Mouse (Mus musculus) stomach, embryonic 16.5 days (tissue): ENCODE measurements at regions not wholly inside any gene's neighbourhood (a gene's known extent, or its start where the extent isn't known, plus 50 kb on each side); places are given as distances from the start of the nearest gene placed in this dataset.

Experiments
- ATAC-seq: fragments of 200-750 bp; cut with Nextera tagmentation; 2 replicates; pipeline ENCODE4 v1.8.0; 2017; ENCODE audit warnings: moderate number of reproducible peaks, moderate TSS enrichment; ENCODE audit not compliant: insufficient read depth, low FRiP score
- H3K27ac ChIP-seq: fragments of 300-500 bp; sonication (generic); 2 replicates; pipeline ENCODE4 v1.5.1; 2014; ENCODE audit warnings: low read length
- H3K27me3 ChIP-seq: fragments of 300-500 bp; sonication (generic); 2 replicates; pipeline ENCODE4 v1.6.1; 2014; ENCODE audit warnings: low read length, control low read depth, mixed read lengths; ENCODE audit not compliant: control insufficient read depth, insufficient read depth
- H3K36me3 ChIP-seq: fragments of 300-500 bp; sonication (generic); 2 replicates; pipeline ENCODE4 v1.6.1; 2014; ENCODE audit warnings: low read length; ENCODE audit not compliant: control insufficient read depth, insufficient read depth
- H3K4me1 ChIP-seq: fragments of 300-500 bp; sonication (generic); 2 replicates; pipeline ENCODE4 v1.6.1; 2014; ENCODE audit warnings: low read length, control low read depth, mixed read lengths; ENCODE audit not compliant: control insufficient read depth, insufficient read depth
- H3K4me2 ChIP-seq: fragments of 300-500 bp; sonication (generic); 2 replicates; pipeline ENCODE4 v1.6.1; 2014; ENCODE audit warnings: low read depth, low read length, mixed read lengths
- H3K4me3 ChIP-seq: fragments of 300-500 bp; sonication (generic); replicated peaks from 2 replicates; pipeline ENCODE4 v1.5.1; 2014; ENCODE audit warnings: mild to moderate bottlenecking, low read length
- H3K9ac ChIP-seq: fragments of 300-500 bp; sonication (generic); 2 replicates; pipeline ENCODE4 v1.6.1; 2014; ENCODE audit warnings: low read length
- H3K9me3 ChIP-seq: fragments of 300-500 bp; sonication (generic); replicated peaks from 2 replicates; pipeline ENCODE4 v1.6.1; 2016; ENCODE audit warnings: low read length, control low read depth; ENCODE audit not compliant: control insufficient read depth
- WGBS: fragments of 180-500 bp; shearing (Covaris S2); extraction: QIAGEN DNeasy Blood & Tissue Kit; methylation state at CpG from one replicate; pipeline ENCODE4 v1.1.7; 2014; 5-methylcytosine and 5-hydroxymethylcytosine counted together

- no peaks in the 10 kb centered on the region for H3K36me3 ChIP-seq
- H3K4me3 ChIP-seq, result no peak overlapping the region
- H3K9ac ChIP-seq, result no peak overlapping the region
- no peak overlapping the region for H3K27ac ChIP-seq
- no peak overlapping the region for H3K4me2 ChIP-seq
- H3K9me3 ChIP-seq, result no peaks in the 10 kb centered on the region
- no peaks in the 10 kb centered on the region for H3K27me3 ChIP-seq
- ATAC-seq, result no peak
- 78% methylated on average over 6 of the region's 6 CpGs for WGBS
- H3K4me1 ChIP-seq, result no peaks in the 10 kb centered on the region
These were observed 91.1 kb upstream of the Zdhhc25 start for GRCm38 (mm10) chr15:88508971-88509370.

DNA sequence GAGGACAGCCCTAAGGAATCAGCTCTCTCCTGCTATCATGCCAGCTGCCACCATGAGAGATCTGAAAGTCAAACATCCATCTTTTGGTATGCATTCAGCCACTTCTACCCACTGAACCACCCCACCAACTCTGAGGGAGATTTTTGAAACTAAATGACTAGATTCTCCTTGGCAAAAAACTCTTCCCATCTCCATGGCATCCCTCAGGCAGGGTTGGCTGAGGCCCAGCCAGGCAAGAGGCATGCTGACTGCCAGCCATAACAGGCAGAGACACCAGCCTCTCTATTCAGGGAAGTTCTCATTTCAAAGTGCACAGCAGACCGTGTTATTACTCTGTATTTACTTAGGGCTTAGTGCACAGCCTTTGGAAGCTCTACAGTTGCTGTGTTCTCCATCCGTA lies 90.5 kb upstream of the Zdhhc25 start:
- Histone ChIP-seq H3K27ac (no peak overlapping the region), H3K4me2 (no peak overlapping the region), H3K9me3 (no peaks in the 10 kb centered on the region), H3K9ac (no peak overlapping the region), H3K27me3 (no peaks in the 10 kb centered on the region), H3K36me3 (no peaks in the 10 kb centered on the region), H3K4me1 (no peaks in the 10 kb centered on the region), H3K4me3 (no peak overlapping the region)
- no peak for ATAC-seq
- 50% methylated on average over 2 of the region's 2 CpGs for WGBS

DNA sequence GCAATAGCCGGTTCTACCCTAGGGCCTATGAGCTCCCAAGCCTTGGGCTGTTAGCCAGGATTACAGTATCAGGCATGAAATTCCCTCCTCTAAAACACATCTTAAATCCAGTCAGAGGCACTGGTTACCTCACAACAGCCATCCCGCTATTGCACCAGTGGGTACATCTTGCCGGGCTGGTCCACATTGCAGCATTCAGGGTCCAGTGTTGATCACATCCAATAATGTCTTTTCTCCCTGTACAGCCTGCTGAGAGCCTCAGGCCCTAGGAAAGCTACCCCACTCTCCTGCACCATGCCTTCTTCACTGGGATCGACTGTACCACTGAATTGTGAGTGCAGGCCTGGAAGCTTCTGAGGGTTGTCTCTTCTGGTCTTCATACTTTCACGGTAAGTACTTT lies 86.0 kb upstream of the Zdhhc25 start:
- no peak for ATAC-seq
- no peaks in the 10 kb centered on the region for H3K9me3 ChIP-seq
- H3K4me3 ChIP-seq, result no peak overlapping the region
- H3K4me1 ChIP-seq, result no peaks in the 10 kb centered on the region
- no peak overlapping the region for H3K27ac ChIP-seq
- H3K9ac ChIP-seq, result no peak overlapping the region
- no peaks in the 10 kb centered on the region for H3K36me3 ChIP-seq
- no peak overlapping the region for H3K4me2 ChIP-seq
- WGBS, result 84% methylated on average over 5 of the region's 5 CpGs
- no peaks in the 10 kb centered on the region for H3K27me3 ChIP-seq

- Histone ChIP-seq H3K36me3 (no peaks in the 10 kb centered on the region), H3K27me3 (no peaks in the 10 kb centered on the region), H3K4me1 (no peaks in the 10 kb centered on the region), H3K27ac (no peak overlapping the region), H3K4me3 (no peak overlapping the region), H3K9me3 (no peaks in the 10 kb centered on the region), H3K4me2 (no peak overlapping the region), H3K9ac (no peak overlapping the region)
- WGBS, result 85% methylated on average over 1 of the region's 1 CpGs
- ATAC-seq, result no peak
These were observed 68.9 kb upstream of the Zdhhc25 start for GRCm38 (mm10) chr15:88531218-88531617.

DNA sequence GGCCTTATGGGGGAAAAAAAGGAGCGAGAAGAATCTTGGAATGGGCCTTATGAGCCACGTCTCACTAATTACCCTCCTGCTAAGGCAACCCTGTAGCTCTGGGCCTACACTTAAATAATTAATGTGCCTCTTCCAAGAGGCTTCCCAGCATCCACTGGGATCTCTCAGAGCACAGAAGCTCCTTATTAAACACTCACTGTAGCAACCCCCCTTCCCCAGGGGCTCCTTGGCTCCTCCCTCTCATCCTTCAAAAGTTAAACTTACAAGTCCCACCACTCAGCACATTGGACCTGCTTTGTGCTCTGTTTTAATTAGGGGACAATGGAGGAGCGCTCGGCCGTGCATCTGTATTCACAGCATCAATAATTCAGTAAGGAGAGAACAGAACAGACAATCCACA lies 68.1 kb upstream of the Zdhhc25 start:
- no peak overlapping the region for H3K4me2 ChIP-seq
- no peak overlapping the region for H3K27ac ChIP-seq
- H3K27me3 ChIP-seq, result no peaks in the 10 kb centered on the region
- no peaks in the 10 kb centered on the region for H3K36me3 ChIP-seq
- H3K4me1 ChIP-seq, result no peaks in the 10 kb centered on the region
- H3K4me3 ChIP-seq, result no peak overlapping the region
- H3K9me3 ChIP-seq, result no peaks in the 10 kb centered on the region
- H3K9ac ChIP-seq, result no peak overlapping the region
- ATAC-seq, result no peak
- WGBS, result 77% methylated on average over 5 of the region's 5 CpGs

- WGBS, result 74% methylated on average over 7 of the region's 7 CpGs
- Histone ChIP-seq H3K27me3 (no peaks in the 10 kb centered on the region), H3K36me3 (no peaks in the 10 kb centered on the region), H3K27ac (no peak overlapping the region), H3K9ac (no peak overlapping the region), H3K9me3 (no peaks in the 10 kb centered on the region), H3K4me3 (no peak overlapping the region), H3K4me2 (no peak overlapping the region), H3K4me1 (no peaks in the 10 kb centered on the region)
- no peak for ATAC-seq
These were observed 66.7 kb upstream of the Zdhhc25 start for GRCm38 (mm10) chr15:88533354-88533753.

- 45% methylated on average over 2 of the region's 2 CpGs for WGBS
- no peak overlapping the region for H3K4me3 ChIP-seq
- ATAC-seq, result no peak
These were observed 64.6 kb upstream of the Zdhhc25 start for GRCm38 (mm10) chr15:88535516-88535915.

DNA sequence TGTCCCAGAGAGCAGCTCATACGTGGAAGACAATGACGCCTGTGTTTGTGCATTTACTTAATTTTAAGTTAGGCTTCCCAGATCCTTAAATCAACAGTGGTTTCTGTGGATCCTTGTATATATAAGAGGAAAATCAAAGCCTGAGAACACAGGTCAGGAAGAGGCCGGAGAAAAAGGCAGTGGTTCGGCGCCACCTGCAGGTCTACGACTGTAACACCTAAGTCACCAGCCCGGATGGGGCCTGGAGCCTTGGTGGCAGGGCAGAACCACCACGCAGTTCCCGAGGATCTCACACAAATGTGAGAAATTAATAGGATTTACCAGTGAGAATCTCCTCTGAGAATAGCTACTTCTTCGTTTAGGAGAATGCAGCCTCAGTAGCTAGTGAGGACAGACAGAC lies 62.9 kb upstream of the Zdhhc25 start:
- H3K36me3 ChIP-seq, result no peaks in the 10 kb centered on the region
- no peaks in the 10 kb centered on the region for H3K9me3 ChIP-seq
- no peak overlapping the region for H3K4me3 ChIP-seq
- no peaks in the 10 kb centered on the region for H3K27me3 ChIP-seq
- H3K9ac ChIP-seq, result no peak overlapping the region
- no peaks in the 10 kb centered on the region for H3K4me1 ChIP-seq
- no peak overlapping the region for H3K27ac ChIP-seq
- H3K4me2 ChIP-seq, result no peak overlapping the region
- WGBS, result 11% methylated on average over 10 of the region's 10 CpGs
- ATAC-seq, result no peak

More at GRCm38 (mm10) chr15:88535516-88535915, 64.6 kb upstream of the Zdhhc25 start:
- H3K27ac ChIP-seq, result no peak overlapping the region
- no peaks in the 10 kb centered on the region for H3K9me3 ChIP-seq
- H3K9ac ChIP-seq, result no peak overlapping the region
- no peaks in the 10 kb centered on the region for H3K36me3 ChIP-seq
- H3K27me3 ChIP-seq, result no peaks in the 10 kb centered on the region
- no peak overlapping the region for H3K4me2 ChIP-seq
- H3K4me1 ChIP-seq, result no peaks in the 10 kb centered on the region

GRCm38 (mm10) chr15:88542567-88542966 lies 57.5 kb upstream of the Zdhhc25 start:
- Histone ChIP-seq H3K9ac (no peak overlapping the region), H3K9me3 (no peaks in the 10 kb centered on the region), H3K27me3 (no peaks in the 10 kb centered on the region), H3K4me1 (no peaks in the 10 kb centered on the region), H3K4me3 (no peak overlapping the region), H3K36me3 (no peaks in the 10 kb centered on the region), H3K27ac (no peak overlapping the region), H3K4me2 (no peak overlapping the region)
- no peak for ATAC-seq
- 64% methylated on average over 2 of the region's 2 CpGs for WGBS

DNA sequence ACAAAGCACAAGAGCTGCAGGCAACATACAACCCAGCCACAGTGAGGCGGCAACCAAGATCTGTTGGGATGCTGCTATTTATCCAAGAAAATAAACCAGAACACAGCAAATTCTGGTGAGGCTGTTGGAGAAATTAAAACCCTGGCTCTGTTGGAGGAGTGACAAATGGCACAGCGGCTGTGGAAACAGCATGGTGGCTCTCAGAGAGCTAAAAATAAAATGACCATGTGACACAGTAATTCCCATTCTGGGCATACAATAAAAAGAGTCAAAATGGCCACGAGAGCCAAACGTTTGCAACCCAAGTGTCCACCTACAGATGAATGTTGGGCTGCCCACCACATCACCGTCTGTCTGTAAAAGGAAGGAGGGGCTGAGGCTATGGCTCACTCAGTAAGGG lies 55.9 kb upstream of the Zdhhc25 start:
- ATAC-seq, result no peak
- Histone ChIP-seq H3K4me2 (no peak overlapping the region), H3K9me3 (no peaks in the 10 kb centered on the region), H3K27me3 (no peaks in the 10 kb centered on the region), H3K36me3 (no peaks in the 10 kb centered on the region), H3K4me1 (no peaks in the 10 kb centered on the region), H3K9ac (no peak overlapping the region), H3K4me3 (no peak overlapping the region), H3K27ac (no peak overlapping the region)
- 72% methylated on average over 5 of the region's 5 CpGs for WGBS
